Mouse (Mus musculus) midbrain, embryonic 14.5 days (tissue): ENCODE measurements around the gene Cfap157. TPM values are rescaled to one million over a fixed set of nuclear protein-coding genes. Genes with fewer than 3 reads are reported as not detected.

Experiments used
- polyA plus RNA-seq: library from polyadenylated mRNA; unstranded; fragments of >200 nt; fragmentation: Nextera tagmentation; extraction: Ambion mirVana; gene quantifications from 2 replicates; pipeline ENCODE4 v1.2.1, GENCODE M21; 2014

Cfap157 gene
- polyA plus RNA-seq, 1 experiment from 2014 or later: 0.38 TPM

Other genes starting within 250 kb of the Cfap157 start
- gene Fam102a, start 249.1 kb downstream of the Cfap157 start, polyA plus RNA-seq: 6.9 and 7.8 TPM in 2 replicates
- 138 and 165 TPM in 2 replicates for gene Dpm2, start 213.6 kb downstream of the Cfap157 start, polyA plus RNA-seq
- 7.1 and 11.5 TPM in 2 replicates for gene Pip5kl1, start 209.6 kb downstream of the Cfap157 start, polyA plus RNA-seq
- gene 9430097D07Rik, start 208.7 kb downstream of the Cfap157 start, polyA plus RNA-seq: 0.29 and 1.3 TPM in 2 replicates
- 20.1 and 24.8 TPM in 2 replicates for gene St6galnac4, start 197.3 kb downstream of the Cfap157 start, polyA plus RNA-seq
- 7.6 and 10.2 TPM in 2 replicates for gene St6galnac6, start 184.7 kb downstream of the Cfap157 start, polyA plus RNA-seq
- gene Ak1, start 162.7 kb downstream of the Cfap157 start, polyA plus RNA-seq: 69.2 and 76.2 TPM in 2 replicates
- gene Eng, start 137.8 kb downstream of the Cfap157 start, polyA plus RNA-seq: 13.5 and 23.8 TPM in 2 replicates
- 15.3 and 15.6 TPM in 2 replicates for gene Fpgs, start 80.3 kb downstream of the Cfap157 start, polyA plus RNA-seq
- gene Cdk9, start 71.4 kb downstream of the Cfap157 start, polyA plus RNA-seq: 61.4 and 76.5 TPM in 2 replicates
- gene Sh2d3c, start 63.4 kb downstream of the Cfap157 start, polyA plus RNA-seq: 45.8 and 45.9 TPM in 2 replicates
- 3.2 and 4.6 TPM in 2 replicates for gene 6330409D20Rik, start 43.4 kb downstream of the Cfap157 start, polyA plus RNA-seq
- 50.5 and 51.1 TPM in 2 replicates for gene Tor2a, start 27.2 kb downstream of the Cfap157 start, polyA plus RNA-seq
- gene Ttc16, start 8.8 kb downstream of the Cfap157 start, polyA plus RNA-seq: 0.41 and 0.80 TPM in 2 replicates
- gene Ptrh1, start 8.6 kb downstream of the Cfap157 start, polyA plus RNA-seq: 3.5 TPM in 2 replicates
- gene Stxbp1, start 62.8 kb upstream of the Cfap157 start, polyA plus RNA-seq: 240 and 245 TPM in 2 replicates
- 13.6 and 19.8 TPM in 2 replicates for gene Fam129b, start 91.7 kb upstream of the Cfap157 start, polyA plus RNA-seq
- gene Rpl12, start 177.1 kb upstream of the Cfap157 start, polyA plus RNA-seq: 105 and 110 TPM in 2 replicates
- gene Lrsam1, start 177.2 kb upstream of the Cfap157 start, polyA plus RNA-seq: 19.8 and 20.2 TPM in 2 replicates
- gene Slc2a8, start 197.7 kb upstream of the Cfap157 start, polyA plus RNA-seq: 16.0 and 18.2 TPM in 2 replicates